Mouse (Mus musculus) embryonic facial prominence, embryonic 10.5 days (tissue): ENCODE measurements at regions not wholly inside any gene's neighbourhood (a gene's known extent, or its start where the extent isn't known, plus 50 kb on each side); places are given as distances from the start of the nearest gene placed in this dataset.
A peak's percentile ranks its signal among the peaks of the same experiment; 100 is the strongest.
"Not testable (repeated sequence)": the region's sequence is repeated elsewhere in the genome, so short reads cannot be mapped to it uniquely, and the experiment has no call there.

Source experiments
- DNase-seq: peaks from one replicate; pipeline ENCODE4 v3.0.0-alpha.2; 2017; ENCODE audit warnings: low spot score
- H3K27ac ChIP-seq: fragments of 300-500 bp; sonication (generic); replicated peaks from 2 replicates; pipeline ENCODE4 v1.5.1; 2016; ENCODE audit warnings: mild to moderate bottlenecking
- H3K27me3 ChIP-seq: fragments of 300-500 bp; sonication (generic); replicated peaks from 2 replicates; pipeline ENCODE4 v1.6.1; 2016; ENCODE audit warnings: low read depth, mild to moderate bottlenecking; ENCODE audit not compliant: poor library complexity, severe bottlenecking
- H3K36me3 ChIP-seq: fragments of 300-500 bp; sonication (generic); replicated peaks from 2 replicates; pipeline ENCODE4 v1.6.1; 2016; ENCODE audit warnings: mild to moderate bottlenecking, moderate library complexity
- H3K4me1 ChIP-seq: fragments of 300-500 bp; sonication (generic); 2 replicates; pipeline ENCODE4 v1.6.1; 2016
- H3K4me3 ChIP-seq: fragments of 300-500 bp; sonication (generic); 2 replicates; pipeline ENCODE4 v1.5.1; 2016; ENCODE audit warnings: mild to moderate bottlenecking, moderate library complexity
- H3K9me3 ChIP-seq: fragments of 300-500 bp; sonication (generic); 2 replicates; pipeline ENCODE4 v1.6.1; 2016; ENCODE audit warnings: mild to moderate bottlenecking
- WGBS: fragments of 180-500 bp; shearing (Covaris S2); methylation state at CpG from one replicate; pipeline ENCODE4 v1.1.7; 2016; 5-methylcytosine and 5-hydroxymethylcytosine counted together

DNA sequence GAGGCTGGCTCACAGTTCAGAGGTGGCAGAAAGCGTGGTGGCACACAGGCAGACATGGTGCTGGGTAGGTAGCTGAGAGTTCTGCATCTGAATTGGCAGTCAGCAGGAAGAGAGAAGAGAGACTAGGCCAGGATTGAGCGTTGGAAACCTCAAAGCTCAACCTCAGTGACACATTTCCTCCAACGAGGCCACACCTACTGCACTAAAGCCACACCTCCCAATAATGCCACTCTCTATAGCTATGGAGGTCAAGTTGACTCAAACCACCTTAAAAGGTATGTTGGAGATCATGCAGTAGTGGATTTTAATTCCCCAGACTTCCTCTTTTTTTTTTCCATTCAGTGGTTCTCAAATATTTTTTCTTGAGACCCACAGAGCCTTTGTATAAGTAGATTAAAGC is 57.1 kb downstream of the Ccdc54 start:
- no peaks in the 10 kb centered on the region for H3K9me3 ChIP-seq
- H3K4me1 ChIP-seq: peaks cover 15% of the 10 kb centered on the region; the same call in 1 of the 2 replicates
- no peak for DNase-seq
- H3K36me3 ChIP-seq: no peaks in the 10 kb centered on the region
- H3K27me3 ChIP-seq: no peaks in the 10 kb centered on the region
- no peak overlapping the region for H3K27ac ChIP-seq
- H3K4me3 ChIP-seq: no peak overlapping the region
- WGBS: 75% methylated on average over 3 of the region's 3 CpGs

- Histone ChIP-seq H3K9me3 (no peaks in the 10 kb centered on the region), H3K36me3 (no peaks in the 10 kb centered on the region), H3K27me3 (peaks cover 7% of the 10 kb centered on the region; the same call in 1 of the 2 replicates), H3K4me1 (peaks cover 20% of the 10 kb centered on the region; the same call in 1 of the 2 replicates), H3K27ac (peak overlapping the region; percentile 95), H3K4me3 (peak overlapping the region; percentile 87)
- WGBS: under 1% methylated on average over 46 of the region's 46 CpGs
- DNase-seq: peak; percentile 92
These were observed 61.2 kb downstream of the Ccdc54 start for GRCm38 (mm10) chr16:50529511-50530416.

DNA sequence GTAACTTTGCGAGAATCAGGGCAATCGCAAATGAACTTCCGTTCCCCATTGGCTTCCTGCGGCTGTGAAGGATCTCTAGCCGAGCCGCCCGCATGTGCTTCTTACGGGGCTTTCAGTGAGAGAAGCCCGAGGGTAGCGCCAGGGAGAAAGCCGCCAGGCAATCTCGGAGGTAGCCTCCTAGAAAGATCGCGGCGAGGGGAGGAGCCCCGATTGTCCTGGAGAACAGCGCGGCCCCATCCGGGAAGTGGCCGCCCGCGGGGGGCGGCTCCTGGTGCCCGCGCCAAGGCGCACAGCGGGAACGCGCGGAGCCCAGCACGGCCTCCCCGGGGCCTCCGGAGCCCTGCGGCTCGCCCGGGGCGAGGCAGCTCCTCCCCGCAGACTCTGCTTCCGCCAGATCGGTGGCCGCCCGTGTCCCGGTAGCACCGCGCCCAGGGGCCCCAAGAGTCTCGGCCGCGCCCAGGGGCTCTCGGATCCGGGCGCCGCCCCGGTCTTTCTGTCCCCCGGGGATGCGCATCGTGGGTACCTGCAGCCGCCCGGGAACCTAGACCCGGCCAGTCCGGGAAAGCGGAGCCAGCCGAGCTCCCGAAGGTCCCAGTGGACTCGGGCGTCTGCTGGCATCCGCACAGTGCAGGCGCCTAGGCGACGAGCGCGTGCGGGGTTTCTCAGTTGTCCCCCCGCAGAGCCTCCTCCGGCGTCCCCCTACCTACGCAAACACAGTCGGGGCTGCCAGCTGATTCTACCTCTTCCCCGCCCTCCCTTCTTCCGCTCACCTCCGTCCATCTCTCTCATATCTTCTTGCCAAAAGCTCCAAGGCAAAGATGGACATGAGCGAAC is 62.1 kb downstream of the Ccdc54 start:
- Histone ChIP-seq H3K4me3 (peak overlapping the region; percentile 87), H3K27ac (peak overlapping the region; percentile 95), H3K4me1 (peaks cover 22% of the 10 kb centered on the region; the same call in 1 of the 2 replicates), H3K27me3 (peaks cover 7% of the 10 kb centered on the region; the same call in 1 of the 2 replicates), H3K9me3 (no peaks in the 10 kb centered on the region), H3K36me3 (no peaks in the 10 kb centered on the region)
- under 1% methylated on average over 81 of the region's 81 CpGs for WGBS
- peak; percentile 85 for DNase-seq

DNA sequence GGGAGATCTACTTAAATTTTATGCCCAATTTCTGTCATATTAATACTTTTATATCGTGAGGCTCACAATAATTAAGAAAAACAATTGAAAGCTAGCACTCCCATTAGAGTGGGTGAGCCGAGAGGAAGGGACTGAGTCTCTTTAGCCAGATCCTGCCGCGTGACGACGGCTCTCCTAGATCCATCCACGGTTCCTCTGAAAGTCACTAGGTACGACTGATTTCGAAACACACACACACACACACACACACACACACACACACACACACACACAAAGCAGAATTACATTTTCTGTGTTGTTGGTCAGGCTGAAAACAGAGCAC is 62.6 kb downstream of the Ccdc54 start:
- peak overlapping the region; percentile 87 for H3K4me3 ChIP-seq
- under 1% methylated on average over 9 of the region's 9 CpGs for WGBS
- H3K4me1 ChIP-seq: peaks cover 22% of the 10 kb centered on the region; the same call in 1 of the 2 replicates
- no peaks in the 10 kb centered on the region for H3K36me3 ChIP-seq
- no peaks in the 10 kb centered on the region for H3K9me3 ChIP-seq
- H3K27me3 ChIP-seq: peaks cover 7% of the 10 kb centered on the region; the same call in 1 of the 2 replicates
- DNase-seq: no peak
- H3K27ac ChIP-seq: peak overlapping the region; percentile 95

GRCm38 (mm10) chr16:50526930-50527329 is 64.0 kb downstream of the Ccdc54 start:
- DNase-seq, H3K9me3 ChIP-seq, H3K27ac ChIP-seq, H3K4me3 ChIP-seq, H3K36me3 ChIP-seq, H3K27me3 ChIP-seq: not testable (repeated sequence)
- WGBS: 84% methylated on average over 5 of the region's 5 CpGs
- H3K4me1 ChIP-seq: peaks cover 22% of the 10 kb centered on the region; the same call in 1 of the 2 replicates

DNA sequence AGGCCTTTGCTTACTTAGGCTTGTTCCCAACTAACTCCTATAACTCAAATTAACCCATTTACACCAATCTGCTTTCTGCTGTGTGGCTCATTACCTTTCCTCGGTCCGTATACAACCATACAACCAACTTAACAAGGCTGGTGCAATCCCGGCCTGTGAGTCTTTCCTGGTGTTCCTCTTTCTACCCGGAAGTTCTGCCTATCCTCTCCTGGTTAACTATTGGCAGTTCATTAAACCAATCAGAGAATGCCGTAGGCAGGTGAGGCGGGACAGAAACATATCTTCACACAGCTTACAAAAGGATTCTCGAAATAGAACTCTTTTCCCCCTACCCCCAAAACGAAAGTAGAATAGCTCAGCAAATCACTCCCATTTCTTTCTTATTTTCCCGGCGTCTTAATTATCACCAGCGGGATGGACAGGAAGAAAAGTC is 65.0 kb downstream of the Ccdc54 start:
- no peak for DNase-seq
- H3K4me3 ChIP-seq: no peak overlapping the region
- no peaks in the 10 kb centered on the region for H3K9me3 ChIP-seq
- H3K27ac ChIP-seq: no peak overlapping the region
- WGBS: 91% methylated on average over 11 of the region's 11 CpGs
- no peaks in the 10 kb centered on the region for H3K36me3 ChIP-seq
- H3K4me1 ChIP-seq: peaks cover 22% of the 10 kb centered on the region; the same call in 1 of the 2 replicates
- peaks cover 7% of the 10 kb centered on the region; the same call in 1 of the 2 replicates for H3K27me3 ChIP-seq

GRCm38 (mm10) chr16:50525504-50525903 is 65.5 kb downstream of the Ccdc54 start:
- Histone ChIP-seq H3K27ac (no peak overlapping the region), H3K36me3 (no peaks in the 10 kb centered on the region), H3K9me3 (no peaks in the 10 kb centered on the region), H3K4me1 (peaks cover 20% of the 10 kb centered on the region; the same call in 1 of the 2 replicates), H3K27me3 (peaks cover 7% of the 10 kb centered on the region; the same call in 1 of the 2 replicates), H3K4me3 (no peak overlapping the region)
- no peak for DNase-seq
- WGBS: 87% methylated on average over 9 of the region's 9 CpGs

DNA sequence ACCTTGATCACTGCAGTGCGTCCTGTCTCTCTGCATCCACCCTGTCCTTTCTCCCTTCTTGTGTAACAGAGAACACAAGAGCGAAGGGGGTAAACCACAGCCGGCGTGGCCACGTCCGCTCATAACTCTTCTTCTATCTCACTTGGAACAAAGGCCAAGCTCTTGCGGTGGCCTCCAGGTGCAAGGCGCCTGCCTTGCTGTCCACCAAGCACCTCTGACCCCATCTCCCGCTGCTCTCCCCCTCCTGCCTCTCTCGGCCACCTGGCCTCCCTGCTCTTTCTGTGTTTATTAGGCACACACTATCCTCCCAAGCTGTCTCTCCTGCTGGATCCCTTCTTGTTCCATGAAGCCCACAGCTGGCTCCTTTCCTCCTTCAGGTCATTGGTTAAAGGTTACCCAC is 71.3 kb downstream of the Ccdc54 start:
- no peaks in the 10 kb centered on the region for H3K27me3 ChIP-seq
- H3K9me3 ChIP-seq: no peaks in the 10 kb centered on the region
- 81% methylated on average over 10 of the region's 10 CpGs for WGBS
- no peak overlapping the region for H3K4me3 ChIP-seq
- DNase-seq: no peak
- H3K4me1 ChIP-seq: peaks cover under 1% of the 10 kb centered on the region; the same call in 1 of the 2 replicates
- H3K36me3 ChIP-seq: no peaks in the 10 kb centered on the region
- H3K27ac ChIP-seq: no peak overlapping the region

DNA sequence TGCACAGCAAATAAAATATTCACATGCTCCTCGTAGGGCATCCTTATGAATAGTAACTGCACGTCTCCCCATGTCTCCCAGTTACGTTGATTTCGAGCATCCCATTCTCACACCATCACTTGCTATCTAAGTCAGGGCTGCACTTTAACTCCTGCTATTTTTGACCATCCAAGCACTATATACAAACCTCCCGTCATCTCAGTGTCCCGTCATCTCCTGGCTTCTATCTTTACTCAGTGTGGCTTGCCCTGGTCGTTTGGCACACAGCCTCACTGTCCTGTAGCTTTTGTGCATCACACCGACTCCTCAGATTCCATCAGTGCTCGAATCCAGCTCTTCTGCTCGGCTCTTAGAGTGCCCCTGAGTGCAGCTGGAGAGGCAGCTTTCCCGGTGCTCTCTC is 74.4 kb downstream of the Ccdc54 start:
- Histone ChIP-seq H3K27me3 (no peaks in the 10 kb centered on the region), H3K4me3 (no peak overlapping the region), H3K4me1 (no peaks in the 10 kb centered on the region), H3K9me3 (no peaks in the 10 kb centered on the region), H3K27ac (no peak overlapping the region), H3K36me3 (no peaks in the 10 kb centered on the region)
- whole genome bisulfite sequencing: 79% methylated on average over 11 of the region's 11 CpGs
- DNase-seq: no peak

DNA sequence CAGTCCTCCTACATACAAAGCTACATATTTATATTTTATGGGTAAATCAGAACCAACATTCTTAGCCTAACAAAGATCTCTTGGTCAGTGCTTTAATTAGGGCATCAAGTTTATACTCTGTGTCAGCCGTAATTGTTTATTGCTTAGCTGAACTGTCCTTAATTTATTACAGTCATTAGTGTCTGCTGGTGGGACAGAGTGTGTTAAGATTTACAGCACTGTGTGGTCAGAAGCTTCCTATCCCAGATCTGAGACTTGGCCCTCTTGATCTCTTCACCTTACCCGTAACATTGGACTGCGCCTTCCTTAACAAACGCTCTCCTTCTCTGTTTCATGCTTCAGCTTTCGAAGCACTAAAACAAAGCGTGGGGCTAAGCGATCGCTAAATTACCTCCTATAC is 75.9 kb downstream of the Ccdc54 start:
- H3K4me3 ChIP-seq: no peak overlapping the region
- no peak overlapping the region for H3K27ac ChIP-seq
- no peaks in the 10 kb centered on the region for H3K27me3 ChIP-seq
- WGBS: 93% methylated on average over 8 of the region's 8 CpGs
- no peaks in the 10 kb centered on the region for H3K9me3 ChIP-seq
- DNase-seq: no peak
- no peaks in the 10 kb centered on the region for H3K4me1 ChIP-seq
- H3K36me3 ChIP-seq: no peaks in the 10 kb centered on the region

DNA sequence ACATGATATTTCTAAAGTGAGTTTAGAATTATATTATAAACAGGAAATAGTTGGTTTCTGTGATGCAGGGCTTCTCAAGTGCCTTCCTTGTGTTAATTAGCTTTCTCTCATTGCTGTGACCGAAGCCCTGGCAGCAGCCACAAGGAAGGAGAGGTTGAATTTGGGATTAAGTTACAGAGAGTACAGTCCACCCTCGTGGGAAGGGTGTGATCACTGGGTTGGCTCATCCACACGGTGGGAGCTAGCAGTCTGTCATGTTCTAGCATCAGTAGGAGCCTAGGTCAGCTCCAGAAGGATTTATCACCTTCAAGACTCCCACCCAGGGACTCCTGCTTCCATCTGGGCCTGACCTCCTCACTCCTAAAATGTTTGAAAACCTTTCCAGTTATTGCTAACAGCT is 78.9 kb downstream of the Ccdc54 start:
- WGBS: 44% methylated on average over 3 of the region's 3 CpGs
- DNase-seq: no peak
- H3K4me3 ChIP-seq: no peak overlapping the region
- no peaks in the 10 kb centered on the region for H3K9me3 ChIP-seq
- H3K27me3 ChIP-seq: no peaks in the 10 kb centered on the region
- no peaks in the 10 kb centered on the region for H3K36me3 ChIP-seq
- H3K4me1 ChIP-seq: no peaks in the 10 kb centered on the region
- H3K27ac ChIP-seq: no peak overlapping the region

DNA sequence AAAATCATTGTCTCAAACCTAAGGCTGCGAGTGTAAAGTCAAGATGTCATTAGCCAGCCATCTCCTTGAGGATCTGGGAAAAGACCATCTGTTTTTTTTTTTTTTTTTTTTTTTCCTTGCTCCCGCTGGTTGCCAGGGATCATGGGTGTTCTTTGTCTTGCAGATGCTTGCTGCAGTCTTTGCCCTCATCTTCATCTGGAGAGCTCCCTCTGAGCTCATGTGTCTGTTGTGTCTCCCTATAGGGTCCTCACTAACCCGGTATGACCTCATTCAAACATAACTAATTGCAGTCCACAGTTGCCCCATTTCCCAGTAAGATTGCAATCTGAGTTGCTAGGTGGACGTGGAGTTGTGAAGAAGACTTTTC is 77.3 kb upstream of the Bbx start:
- Histone ChIP-seq H3K27me3 (no peaks in the 10 kb centered on the region), H3K36me3 (no peaks in the 10 kb centered on the region), H3K4me1 (no peaks in the 10 kb centered on the region), H3K27ac (no peak overlapping the region), H3K4me3 (no peak overlapping the region), H3K9me3 (no peaks in the 10 kb centered on the region)
- WGBS: 56% methylated on average over 4 of the region's 4 CpGs
- DNase-seq: no peak
